Mouse (Mus musculus) retina, embryonic 14.5 days (tissue): Measurements from ENCODE around the gene Olfr414.

Experiments
- DNase-seq: peaks from one replicate; pipeline ENCODE4 v3.0.0-alpha.2; 2015; ENCODE audit warnings: low spot score

Gene Olfr414

DNA sequence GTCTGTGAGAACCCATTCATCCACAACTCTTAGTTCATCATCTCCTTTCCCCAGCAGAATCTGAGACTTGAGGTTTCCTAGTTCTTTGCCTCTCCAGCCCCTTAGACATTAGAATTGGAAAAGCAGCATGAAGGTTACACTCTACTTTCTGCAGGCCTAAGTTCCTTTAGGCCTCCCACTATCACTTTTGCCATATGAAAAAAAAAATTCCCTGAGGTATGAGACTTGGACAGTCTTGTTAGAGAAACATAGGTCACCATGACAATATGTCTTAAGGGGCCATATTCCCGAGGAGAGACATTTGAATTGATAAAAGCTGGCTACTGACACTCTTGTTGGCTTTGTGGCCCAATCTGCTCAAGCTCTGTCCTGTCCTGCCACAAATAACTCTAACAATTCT, at the start of gene Olfr414:
Gene Olfr414 (plus strand): TSS at position 301 of the 400 bp plus-strand sequence.
- no peak for DNase-seq

- no peak for DNase-seq
Measured at GRCm38 (mm10) chr1:174390746-174391145, 33.1 kb upstream of the Olfr414 start, which contains the start of gene Olfr248. TSS of gene Olfr248 (plus strand) at chr1:174391046.

GRCm38 (mm10) chr1:174422959-174423358, 905 bp upstream of the Olfr414 start:
- DNase-seq: no peak

GRCm38 (mm10) chr1:174426180-174426986, 2.5 kb downstream of the Olfr414 start:
- no peak for DNase-seq

DNA sequence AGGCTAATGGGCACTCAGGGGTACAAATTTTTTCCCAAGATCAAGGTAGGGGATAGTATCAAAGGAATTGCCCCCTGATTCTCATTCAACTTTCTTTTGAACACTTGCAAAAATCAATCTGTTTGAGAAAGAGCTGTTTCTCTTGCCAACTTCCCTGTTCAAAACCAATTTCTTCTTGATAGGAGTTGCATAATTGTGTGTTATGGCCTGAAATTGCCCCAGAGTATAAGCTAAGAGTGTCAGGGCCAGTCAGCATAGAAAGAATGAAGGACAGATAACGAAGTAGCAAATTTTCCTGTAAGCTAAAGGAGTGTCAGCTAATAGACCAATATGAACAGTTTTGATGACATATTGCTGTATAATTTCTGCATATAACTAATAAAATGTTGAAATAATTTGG, 3.5 kb downstream of the Olfr414 start:
- DNase-seq: no peak

- no peak for DNase-seq
Measured at GRCm38 (mm10) chr1:174428407-174428806, 4.5 kb downstream of the Olfr414 start.

- DNase-seq: no peak
Measured at GRCm38 (mm10) chr1:174434121-174434520, 10.3 kb downstream of the Olfr414 start.

DNA sequence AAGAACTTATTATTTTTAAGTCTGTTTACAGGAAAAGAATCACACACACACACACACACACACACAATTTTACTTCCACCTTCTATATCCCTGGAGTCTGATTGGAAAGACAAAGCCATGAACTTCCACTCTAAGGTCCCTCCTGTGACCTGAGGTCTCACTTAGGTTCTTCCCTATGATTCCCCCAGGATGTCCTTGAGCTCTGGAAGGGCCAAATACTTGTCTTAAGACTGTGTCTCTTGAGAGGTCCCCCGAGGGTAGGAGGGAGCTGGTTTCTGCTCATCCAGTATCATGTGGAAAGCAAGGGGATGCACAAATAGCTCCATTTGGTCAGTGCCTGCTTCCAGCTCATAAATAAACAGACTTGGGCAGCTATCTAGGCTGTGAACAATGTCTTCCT, 17.9 kb downstream of the Olfr414 start, which contains the start of gene Olfr220:
Gene Olfr220 (plus strand): TSS at position 301 of the 400 bp plus-strand sequence.
- DNase-seq: no peak

DNA sequence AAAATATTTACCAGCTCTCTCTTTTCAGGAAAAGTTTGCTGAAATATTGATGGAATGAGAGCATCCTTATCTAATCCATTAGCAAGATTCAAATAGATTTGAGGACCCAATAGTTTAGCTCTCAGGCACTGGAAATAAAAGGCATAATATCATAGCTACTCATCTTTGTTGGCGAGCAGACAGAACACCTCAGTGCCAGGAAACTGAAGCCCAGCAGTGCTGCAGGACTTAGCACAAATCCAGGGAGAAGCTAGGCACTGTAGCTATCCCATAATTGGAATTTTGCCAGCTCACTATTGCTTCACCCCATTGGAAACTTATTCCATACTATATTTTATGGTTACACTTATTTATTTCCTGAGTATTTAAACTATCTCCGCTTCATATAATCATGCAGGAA, 31.2 kb downstream of the Olfr414 start:
- DNase-seq: no peak

GRCm38 (mm10) chr1:174465385-174465784, 41.5 kb downstream of the Olfr414 start:
- DNase-seq: no peak

DNA sequence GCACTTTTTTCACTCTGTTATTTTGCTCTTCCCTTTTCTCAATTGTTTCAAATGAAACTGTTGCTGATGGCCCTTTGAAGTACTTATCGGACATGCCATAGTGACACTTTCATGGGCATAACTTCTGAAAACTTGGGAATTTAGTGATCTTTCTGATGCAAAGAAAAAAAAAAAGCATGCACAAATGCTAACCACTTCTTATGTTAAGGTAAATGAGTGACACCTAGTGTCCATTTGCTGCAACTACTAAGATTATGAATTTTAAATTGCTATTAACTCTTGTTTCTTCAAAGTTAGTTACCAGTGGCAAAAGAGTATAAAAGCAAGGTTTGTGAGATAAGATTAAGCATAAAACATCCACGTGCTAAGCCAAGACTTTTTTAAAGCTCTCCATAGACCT, 42.4 kb downstream of the Olfr414 start:
- peak; percentile 73 for DNase-seq

DNA sequence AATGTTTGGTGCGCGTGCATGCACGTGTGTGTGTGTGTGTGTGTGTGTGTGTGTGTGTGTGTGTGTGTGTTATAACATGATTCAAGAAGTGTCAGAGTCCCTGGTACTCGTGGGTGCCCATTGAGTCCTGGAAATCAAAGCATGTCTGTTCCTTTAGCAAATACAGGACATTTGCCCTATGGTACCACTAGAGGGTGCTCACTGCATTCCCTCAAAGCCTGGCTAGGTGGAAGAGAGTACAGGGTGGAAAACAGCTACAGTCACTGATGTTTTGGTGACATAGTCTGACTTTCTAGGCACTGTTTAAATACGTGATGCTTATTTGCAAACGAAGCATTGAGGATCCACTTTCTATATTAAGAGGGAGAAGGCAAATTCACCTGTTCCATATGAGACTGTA, 45.9 kb downstream of the Olfr414 start:
- peak; percentile 82 for DNase-seq

DNA sequence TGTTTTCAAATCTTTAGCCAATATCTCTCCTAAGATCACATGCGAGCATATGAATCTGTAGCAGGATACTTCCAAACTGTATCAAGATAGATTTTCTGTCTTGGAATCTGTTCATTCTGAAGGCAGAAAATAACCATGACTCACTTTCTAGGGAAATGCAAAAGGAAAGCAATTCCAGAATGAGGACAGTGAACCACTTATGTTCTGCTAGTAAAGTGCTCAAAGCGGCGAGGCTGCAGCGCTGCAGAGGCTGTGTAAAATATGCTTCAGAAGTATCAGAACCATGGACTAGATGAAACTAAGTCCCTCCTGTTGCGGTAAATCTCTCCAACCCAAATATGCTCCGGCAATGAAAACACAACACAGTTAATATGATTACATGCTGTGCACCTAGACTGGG, 58.7 kb downstream of the Olfr414 start:
- no peak for DNase-seq
